Mouse (Mus musculus) cerebellum, adult 2 months (tissue): ENCODE data around the gene Ehd1.

Source experiments
- CTCF ChIP-seq: fragments of 200-500 bp; IDR thresholded peaks from 2 replicates; pipeline ENCODE4 v1.5.1; 2011; ENCODE audit warnings: low read depth, mild to moderate bottlenecking, control low read depth, low read length, moderate library complexity, borderline replicate concordance; ENCODE audit not compliant: insufficient read depth
- POLR2A ChIP-seq: fragments of 200-500 bp; IDR thresholded peaks from 2 replicates; pipeline ENCODE4 v1.6.1; 2011; ENCODE audit warnings: low read length, control low read depth, borderline replicate concordance; ENCODE audit not compliant: insufficient read depth

DNA sequence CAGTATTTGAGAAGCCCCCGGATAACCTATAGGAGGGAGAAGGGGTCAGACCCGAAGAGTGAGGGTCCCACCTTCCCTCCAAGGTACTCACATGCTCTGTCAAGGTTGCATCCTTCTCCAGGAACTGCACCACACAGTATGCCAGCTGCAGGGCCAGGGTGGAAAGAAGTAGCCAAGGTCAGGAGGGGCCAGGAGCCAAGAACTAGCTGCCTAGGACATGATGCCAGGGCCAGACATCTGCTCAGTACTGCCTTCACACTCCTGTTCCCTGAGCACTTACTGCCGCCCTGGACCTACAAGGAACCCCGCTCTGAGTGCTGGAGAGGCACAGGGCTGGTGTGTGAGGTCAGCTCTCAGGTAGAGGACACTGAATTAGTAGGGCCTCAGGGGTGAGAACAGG lies 46.1 kb upstream of the Ehd1 start:
- no peak for TF ChIP-seq CTCF
- no peak for TF ChIP-seq POLR2A
